Mouse (Mus musculus) right cerebral cortex, postnatal 4 days (tissue): ENCODE data around the gene Fam71e2.

Experiments
- DNase-seq: peaks from one replicate; pipeline ENCODE4 v3.0.0-alpha.2; 2022

Gene Fam71e2

GRCm38 (mm10) chr7:4739041-4739543 is 32.0 kb downstream of the Fam71e2 start:
- no peak for DNase-seq

GRCm38 (mm10) chr7:4732968-4733392 is 38.1 kb downstream of the Fam71e2 start:
- DNase-seq = no peak

- DNase-seq = no peak
Observed at GRCm38 (mm10) chr7:4731090-4731489, 40.0 kb downstream of the Fam71e2 start.

GRCm38 (mm10) chr7:4725169-4725568 is 45.9 kb downstream of the Fam71e2 start, which contains the start of gene Tmem150b:
TSS of gene Tmem150b (minus strand) at chr7:4725249.
- no peak for DNase-seq

- no peak for DNase-seq
Observed at GRCm38 (mm10) chr7:4724359-4724758, 46.7 kb downstream of the Fam71e2 start.

GRCm38 (mm10) chr7:4723508-4723907 is 47.6 kb downstream of the Fam71e2 start:
- DNase-seq = peak; percentile 40

- DNase-seq = no peak
Observed at GRCm38 (mm10) chr7:4719276-4719675, 51.8 kb downstream of the Fam71e2 start.

- no peak for DNase-seq
Observed at GRCm38 (mm10) chr7:4716955-4717354, 54.1 kb downstream of the Fam71e2 start.

GRCm38 (mm10) chr7:4712594-4712993 is 58.5 kb downstream of the Fam71e2 start:
- no peak for DNase-seq

- peak; percentile 58 for DNase-seq
Observed at GRCm38 (mm10) chr7:4705098-4705497, 66.0 kb downstream of the Fam71e2 start.
